Mouse (Mus musculus) G1E-ER4 (cell line): ENCODE measurements around the gene Adpgk. TPM values are rescaled to one million over a fixed set of nuclear protein-coding genes. Genes with fewer than 3 reads are reported as not detected.

Experiments used
- GATA1 ChIP-seq: IDR thresholded peaks from one replicate; pipeline ENCODE4 v1.8.0; 2012; ENCODE audit warnings: low read length, inconsistent platforms
- polyA plus RNA-seq: library from polyadenylated mRNA; stranded (reverse); fragments of >175 nt; gene quantifications from 2 replicates; pipeline ENCODE4 v1.2.3, GENCODE M21; 2012

Gene Adpgk
- polyA plus RNA-seq = 5.7 and 6.3 TPM in 2 replicates

GRCm38 (mm10) chr9:59290957-59291687 is at the start of gene Adpgk:
TSS of gene Adpgk (plus strand) at chr9:59291558.
- TF ChIP-seq GATA1 = peak; percentile 53

DNA sequence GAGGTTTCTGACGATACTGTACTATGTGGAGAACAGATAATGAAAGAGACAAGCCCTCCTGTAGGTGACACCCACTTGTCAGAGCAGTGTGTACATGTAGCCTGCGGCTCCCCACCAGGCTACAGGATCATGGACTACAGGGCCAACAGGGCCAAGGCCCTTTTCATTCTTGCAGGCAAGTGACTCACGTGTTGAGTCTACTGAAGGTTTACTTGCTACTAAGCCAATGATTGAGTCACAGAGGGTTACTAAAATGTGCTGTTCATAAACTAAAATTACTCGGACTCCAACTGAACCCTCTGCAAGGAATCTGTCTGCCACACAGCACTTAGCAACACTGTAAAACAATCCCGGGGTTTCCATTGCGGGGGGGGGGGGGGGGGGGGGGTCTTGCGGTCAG is 46.2 kb upstream of the Adpgk start:
- no peak for TF ChIP-seq GATA1

- TF ChIP-seq GATA1 = no peak
Observed at GRCm38 (mm10) chr9:59246456-59247029, 44.8 kb upstream of the Adpgk start.

GRCm38 (mm10) chr9:59249359-59249758 is 42.0 kb upstream of the Adpgk start:
- TF ChIP-seq GATA1 = no peak

GRCm38 (mm10) chr9:59250272-59250671 is 41.1 kb upstream of the Adpgk start:
- TF ChIP-seq GATA1 = no peak

- TF ChIP-seq GATA1 = no peak
Observed at GRCm38 (mm10) chr9:59254716-59255421, 36.5 kb upstream of the Adpgk start.

DNA sequence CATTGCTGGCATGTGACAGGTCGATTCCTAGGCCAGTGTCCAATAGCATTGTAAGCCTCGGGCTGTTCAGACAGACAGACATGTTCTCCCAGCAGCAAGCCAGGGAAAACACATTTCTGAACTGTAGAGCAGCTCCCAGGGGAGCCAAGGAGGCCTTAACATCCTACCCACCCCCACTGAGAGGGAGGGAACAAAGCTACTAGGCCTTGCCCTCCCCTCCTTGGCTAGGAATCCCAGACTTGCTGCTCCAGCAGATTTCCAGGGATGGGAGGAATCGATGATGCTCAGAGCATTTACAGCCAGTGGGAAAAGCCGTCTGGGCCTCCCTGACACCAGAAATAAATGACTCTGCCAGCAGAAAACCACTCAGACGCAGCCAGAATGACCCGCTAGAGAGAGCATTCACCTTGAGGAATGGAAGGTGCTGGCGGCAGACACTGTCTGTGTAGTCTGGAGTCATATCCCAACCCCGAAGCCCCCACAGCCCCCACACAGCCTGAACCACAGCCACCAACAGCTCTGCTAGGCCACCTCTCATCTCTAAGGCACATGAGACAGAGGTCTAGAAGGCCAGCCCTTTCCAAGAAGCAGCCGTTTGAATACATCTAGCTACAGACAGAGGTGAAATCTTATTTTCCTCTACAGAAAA is 31.4 kb upstream of the Adpgk start:
- no peak for TF ChIP-seq GATA1

DNA sequence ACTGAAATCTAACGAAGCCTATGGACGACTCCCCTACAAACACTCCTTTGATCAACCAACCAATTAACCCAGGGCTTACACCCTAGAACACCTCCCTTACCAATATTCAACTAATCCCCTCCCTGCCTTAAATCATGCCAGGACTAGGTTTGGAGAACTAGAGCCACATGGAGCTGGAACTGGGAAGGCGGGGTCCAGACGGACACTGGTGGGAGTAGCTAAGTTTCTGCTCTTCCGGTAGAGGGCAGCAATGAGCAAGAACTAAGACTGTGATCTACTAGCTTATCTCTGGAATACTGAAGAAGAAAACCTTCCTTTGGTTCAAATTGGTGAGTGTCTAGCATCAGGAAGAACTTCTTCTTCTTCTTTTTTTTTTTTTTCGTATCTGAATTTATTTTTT is 25.0 kb upstream of the Adpgk start:
- TF ChIP-seq GATA1 = no peak

- no peak for TF ChIP-seq GATA1
Observed at GRCm38 (mm10) chr9:59269728-59270127, 21.6 kb upstream of the Adpgk start.

DNA sequence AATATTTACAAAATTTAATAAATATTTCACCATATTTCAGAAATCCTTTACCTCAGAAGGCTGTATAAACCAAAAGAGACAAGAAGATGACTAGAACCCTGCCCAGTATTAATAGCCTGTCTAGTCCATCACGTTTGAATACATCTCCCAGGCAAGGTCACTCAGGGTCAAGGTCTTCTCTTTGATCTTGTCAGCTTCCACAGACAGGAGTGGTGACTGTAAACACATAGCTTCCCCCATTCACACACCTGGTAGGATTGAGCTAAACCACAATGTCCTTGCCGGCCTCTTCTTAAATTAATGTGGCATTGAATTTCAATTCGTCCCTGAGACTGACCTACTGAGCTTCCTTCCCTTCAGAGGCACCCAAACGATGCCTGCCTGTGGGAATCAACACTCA is 20.3 kb upstream of the Adpgk start:
- no peak for TF ChIP-seq GATA1

DNA sequence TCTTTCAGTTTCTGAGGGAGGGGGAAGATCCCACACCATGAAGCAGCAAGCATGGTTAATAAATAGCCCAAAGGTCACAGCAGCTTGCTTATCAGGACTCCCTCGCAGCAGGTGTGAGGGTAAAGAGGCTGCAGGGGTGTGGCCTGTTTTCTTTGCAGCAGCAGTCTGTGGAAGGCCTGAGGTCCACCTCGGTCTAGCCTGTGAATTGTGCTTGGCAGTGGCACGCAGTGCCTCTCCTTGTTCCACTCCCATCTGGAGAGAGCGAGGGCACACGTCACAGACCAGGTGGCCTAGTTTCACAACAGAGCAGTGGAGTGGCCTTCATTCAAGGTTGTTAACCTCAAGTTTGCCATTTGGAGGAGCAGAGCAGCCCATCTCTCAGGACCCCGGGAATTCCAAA is 19.6 kb upstream of the Adpgk start:
- no peak for TF ChIP-seq GATA1

- no peak for TF ChIP-seq GATA1
Observed at GRCm38 (mm10) chr9:59273199-59273598, 18.2 kb upstream of the Adpgk start.

GRCm38 (mm10) chr9:59274846-59275455 is 16.4 kb upstream of the Adpgk start:
- TF ChIP-seq GATA1 = no peak

- TF ChIP-seq GATA1 = no peak
Observed at GRCm38 (mm10) chr9:59278199-59278598, 13.2 kb upstream of the Adpgk start.

DNA sequence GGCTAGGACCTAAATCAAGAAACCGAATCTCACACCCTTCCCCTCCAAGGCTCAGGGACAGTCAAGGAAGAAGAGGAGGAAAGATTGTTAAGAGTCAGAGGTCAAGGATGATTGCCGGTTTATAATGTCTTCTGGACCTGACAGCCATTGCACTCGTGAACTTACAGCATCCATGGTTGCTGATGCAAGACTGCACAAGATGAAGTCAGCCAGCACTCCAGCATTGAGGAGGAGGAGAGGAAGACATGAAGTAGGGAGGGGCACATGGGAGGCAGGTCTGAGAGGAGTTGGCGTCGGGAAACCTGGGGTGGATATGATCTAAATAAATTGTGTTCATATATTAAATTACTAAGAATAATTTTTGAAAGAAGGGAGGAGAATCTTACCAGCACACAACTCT is 12.7 kb upstream of the Adpgk start:
- no peak for TF ChIP-seq GATA1

- TF ChIP-seq GATA1 = no peak
Observed at GRCm38 (mm10) chr9:59280888-59281287, 10.5 kb upstream of the Adpgk start.
